Comparison of ENCODE assay signal across 16 mouse cellular contexts in genomic region chr5:113464731-113465130, GRCm38 (mm10). TPM values are rescaled to one million over a fixed set of nuclear protein-coding genes. Genes with fewer than 3 reads are reported as not detected.
A peak's percentile ranks its signal among the peaks of the same experiment; 100 is the strongest.
DNase-seq lines count a peak whose midpoint lies in the region; ATAC-seq and TF ChIP-seq lines count a peak whose summit lies in the region.
"Had no signal": no experiment of that assay in that cellular context is flagged by ENCODE, and none has a peak within 500 bp of the region (broad histone marks: within the 10 kb centered on the region; RNA-seq: fewer than 3 reads in every experiment).

No protein-coding gene starts in this region.

- TF ChIP-seq EP300 in lung, postnatal 0 days (IDR thresholded peaks at IDR 0.05): no peak

- TF ChIP-seq CTCF in forebrain, postnatal 0 days (IDR thresholded peaks at IDR 0.05; ENCODE audit: low read depth): no peak
- no peak for TF ChIP-seq CTCF in kidney, adult 2 months (conservative IDR thresholded peaks at IDR 0.05; ENCODE audit: insufficient read depth, insufficient read length, low read depth, low read length)
- no peak for TF ChIP-seq CTCF in lung, postnatal 0 days (IDR thresholded peaks at IDR 0.05)

- H3K9me3 ChIP-seq in forebrain, embryonic 10.5 days: no peaks in the 10 kb centered on the region
- H3K9me3 ChIP-seq in forebrain, postnatal 0 days (ENCODE audit: low read length): no peaks in the 10 kb centered on the region
- no peaks in the 10 kb centered on the region for H3K9me3 ChIP-seq in kidney, embryonic 16.5 days (ENCODE audit: low read length)
- no peaks in the 10 kb centered on the region for H3K9me3 ChIP-seq in lung, postnatal 0 days (ENCODE audit: low read length)
- H3K9me3 ChIP-seq: stomach, embryonic 15.5 days had no signal

- no peak for ATAC-seq in forebrain, postnatal 0 days
- no peak for ATAC-seq in kidney, embryonic 16.5 days (ENCODE audit: low FRiP score, low TSS enrichment)
- ATAC-seq in lung, postnatal 0 days: no peak

- no peak for TF ChIP-seq POLR2A in kidney, adult 2 months (IDR thresholded peaks at IDR 0.05; ENCODE audit: low read depth, low read length)

- no peaks in the 10 kb centered on the region for H3K36me3 ChIP-seq in forebrain, embryonic 10.5 days (replicated peaks)
- no peaks in the 10 kb centered on the region for H3K36me3 ChIP-seq in forebrain, postnatal 0 days (ENCODE audit: insufficient read depth)
- H3K36me3 ChIP-seq in kidney, adult 2 months (ENCODE audit: control insufficient read depth, insufficient read depth, low read length): no peaks in the 10 kb centered on the region
- no peaks in the 10 kb centered on the region for H3K36me3 ChIP-seq in kidney, embryonic 16.5 days (ENCODE audit: insufficient read depth, low read length)
- no peaks in the 10 kb centered on the region for H3K36me3 ChIP-seq in lung, postnatal 0 days (ENCODE audit: insufficient read depth, low read length)
- H3K36me3 ChIP-seq: stomach, embryonic 15.5 days had no signal

- peaks cover 61% of the 10 kb centered on the region for H3K4me1 ChIP-seq in forebrain, embryonic 10.5 days
- peaks cover 21% of the 10 kb centered on the region for H3K4me1 ChIP-seq in forebrain, postnatal 0 days (ENCODE audit: insufficient read depth)
- no peaks in the 10 kb centered on the region for H3K4me1 ChIP-seq in kidney, adult 2 months (ENCODE audit: control insufficient read depth, insufficient read depth, low read length)
- H3K4me1 ChIP-seq in kidney, embryonic 16.5 days (ENCODE audit: insufficient read depth, low read length): peaks cover 21% of the 10 kb centered on the region
- no peaks in the 10 kb centered on the region for H3K4me1 ChIP-seq in lung, postnatal 0 days (ENCODE audit: insufficient read depth, low read depth, low read length)

- DNase-seq in forebrain, embryonic 10.5 days (ENCODE audit: extremely low spot score, low spot score): no peak
- DNase-seq in forebrain, postnatal 0 days: no peak
- peak; percentile 86 for DNase-seq in kidney, adult 2 months
- DNase-seq in brain, adult 2 months (ENCODE audit: low read depth, low spot score): peak; percentile 44
- DNase-seq in kidney, postnatal 10 days: peak; percentile 80
- DNase-seq in embryo, embryonic 11 days: no peak
- DNase-seq in lung, postnatal 0 days (ENCODE audit: low spot score): no peak
- DNase-seq: adrenal gland, postnatal 25 days; gastrocnemius, postnatal 14 days; heart, postnatal 36 days; lung, embryonic 14.5 days; spleen, adult 18-20 months had no signal

- peaks cover 73% of the 10 kb centered on the region for H3K27me3 ChIP-seq in forebrain, embryonic 10.5 days (ENCODE audit: poor library complexity, severe bottlenecking)
- H3K27me3 ChIP-seq in forebrain, postnatal 0 days (ENCODE audit: insufficient read depth, low read length): peaks cover 8% of the 10 kb centered on the region; the same call in 1 of the 2 replicates
- H3K27me3 ChIP-seq in kidney, adult 2 months (replicated peaks; ENCODE audit: control insufficient read depth, insufficient read depth, low read length): no peaks in the 10 kb centered on the region
- H3K27me3 ChIP-seq in kidney, embryonic 16.5 days (ENCODE audit: insufficient read depth, low read length): peaks cover 9% of the 10 kb centered on the region
- peaks cover 11% of the 10 kb centered on the region; the same call in 1 of the 2 replicates for H3K27me3 ChIP-seq in lung, postnatal 0 days (replicated peaks; ENCODE audit: insufficient read depth, low read length)

- H3K4me3 ChIP-seq in forebrain, embryonic 10.5 days: no peak overlapping the region
- no peak overlapping the region for H3K4me3 ChIP-seq in forebrain, postnatal 0 days (ENCODE audit: low read depth, low read length)
- H3K4me3 ChIP-seq in kidney, adult 2 months (ENCODE audit: insufficient read depth, low read depth, low read length): no peak overlapping the region
- no peak overlapping the region for H3K4me3 ChIP-seq in kidney, embryonic 16.5 days (ENCODE audit: low read length)
- no peak overlapping the region for H3K4me3 ChIP-seq in lung, postnatal 0 days (ENCODE audit: low read depth, low read length)
- H3K4me3 ChIP-seq: stomach, embryonic 15.5 days had no signal

- H3K27ac ChIP-seq in forebrain, embryonic 10.5 days: peak overlapping the region; percentile 48; the same call in 1 of the 2 replicates
- no peak overlapping the region for H3K27ac ChIP-seq in forebrain, postnatal 0 days (ENCODE audit: low read depth, low read length)
- peak overlapping the region; percentile 21; the same call in 1 of the 2 replicates for H3K27ac ChIP-seq in kidney, adult 2 months (ENCODE audit: insufficient read depth, low read depth, low read length)
- no peak overlapping the region for H3K27ac ChIP-seq in kidney, embryonic 16.5 days (ENCODE audit: low read length)
- no peak overlapping the region for H3K27ac ChIP-seq in lung, postnatal 0 days (ENCODE audit: low read length)
- H3K27ac ChIP-seq: stomach, embryonic 15.5 days had no signal

- WGBS in forebrain, embryonic 10.5 days: 87% methylated on average over 6 of the region's 6 CpGs
- WGBS in forebrain, postnatal 0 days: 67% methylated on average over 6 of the region's 6 CpGs
- WGBS in kidney, adult 2 months: 39% methylated on average over 6 of the region's 6 CpGs
- WGBS in kidney, embryonic 16.5 days: 75% methylated on average over 6 of the region's 6 CpGs
- 69% methylated on average over 6 of the region's 6 CpGs for WGBS in lung, postnatal 0 days

- H3K9ac ChIP-seq in forebrain, postnatal 0 days: no peak overlapping the region
- H3K9ac ChIP-seq in kidney, embryonic 16.5 days (replicated peaks; ENCODE audit: low read length): no peak overlapping the region
- H3K9ac ChIP-seq in lung, postnatal 0 days (replicated peaks; ENCODE audit: low read depth): no peak overlapping the region
- H3K9ac ChIP-seq: lung, embryonic 14.5 days; stomach, embryonic 15.5 days had no signal

- no peak overlapping the region for H3K4me2 ChIP-seq in forebrain, postnatal 0 days (ENCODE audit: low read depth)
- no peak overlapping the region for H3K4me2 ChIP-seq in kidney, embryonic 16.5 days (replicated peaks; ENCODE audit: low read depth, low read length)
- H3K4me2 ChIP-seq in lung, postnatal 0 days (replicated peaks; ENCODE audit: low read depth, low read length): no peak overlapping the region
- H3K4me2 ChIP-seq: liver, embryonic 11.5 days; lung, embryonic 14.5 days; stomach, embryonic 15.5 days had no signal

RNA-seq across cellular contexts. Expression of gene Wscd2, which starts 25.4 kb away (rescaled TPM):
- polyA plus RNA-seq in forebrain, embryonic 10.5 days (2016; fragmentation: Nextera tagmentation; extraction: Ambion mirVana): 3.9 and 4.5 TPM in 2 replicates
- 24.4 and 25.1 TPM in 2 replicates for total RNA-seq in forebrain, postnatal 0 days (2014; rRNA removed)
- 8.1 and 10.2 TPM in 2 replicates for polyA plus RNA-seq in forebrain, postnatal 0 days (2015; fragmentation: Nextera tagmentation; extraction: Ambion mirVana)
- polyA plus RNA-seq in kidney, adult 2 months (2012; rRNA removed): 9.0 and 10.1 TPM in 2 replicates
- polyA plus RNA-seq in kidney, embryonic 16.5 days (2015; fragmentation: Nextera tagmentation; extraction: Ambion mirVana): 3.0 and 3.2 TPM in 2 replicates
- 2.5 and 2.7 TPM in 2 replicates for polyA plus RNA-seq in lung, postnatal 0 days (2015; fragmentation: Nextera tagmentation; extraction: Ambion mirVana)
- total RNA-seq: common myeloid progenitor, adult 5-6 weeks had no signal

Comparison
In these comparisons a context has a peak if more than half of its experiments do, and no peak if none do; other contexts are left out.
1. H3K27ac ChIP-seq: peak in forebrain, embryonic 10.5 days (single experiment) and kidney, adult 2 months (single experiment); none in forebrain, postnatal 0 days (single experiment), kidney, embryonic 16.5 days (single experiment) and lung, postnatal 0 days (single experiment).
2. DNase-seq: peak in kidney, adult 2 months (single experiment), brain, adult 2 months (single experiment) and kidney, postnatal 10 days (single experiment); none in forebrain, embryonic 10.5 days (single experiment), forebrain, postnatal 0 days (single experiment), embryo, embryonic 11 days (single experiment) and lung, postnatal 0 days (single experiment).